Mouse (Mus musculus) megakaryocyte, embryonic 14.5 days (primary cell): ENCODE results near the gene Lrrn3.

ENCODE experiments used
- FLI1 ChIP-seq: IDR thresholded peaks from 2 replicates; pipeline ENCODE4 v1.6.1; 2012; ENCODE audit warnings: low read length, inconsistent platforms, mixed read lengths
- GATA1 ChIP-seq: IDR thresholded peaks from 3 replicates; pipeline ENCODE4 v1.6.1; 2012; ENCODE audit warnings: mixed read lengths, low read length, inconsistent platforms, borderline replicate concordance

GRCm38 (mm10) chr12:41409431-41409830, 76.8 kb downstream of the Lrrn3 start:
- TF ChIP-seq GATA1, result no peak
- TF ChIP-seq FLI1, result no peak
